Mouse (Mus musculus): ENCODE measurements at regions not wholly inside any gene's neighbourhood (a gene's known extent, or its start where the extent isn't known, plus 50 kb on each side); places are given as distances from the start of the nearest gene placed in this dataset.

GRCm38 (mm10) chr2:48374302-48374701 lies 439.6 kb upstream of the Acvr2a start:
- Histone ChIP-seq H3K4me1 (no peaks in the 10 kb centered on the region), H3K36me3 (no peaks in the 10 kb centered on the region), H3K4me3 (no peak overlapping the region), H3K27ac (no peak overlapping the region), H3K9ac (no peak overlapping the region), H3K27me3 (replicated peaks) (no peaks in the 10 kb centered on the region), H3K9me3 (replicated peaks) (no peaks in the 10 kb centered on the region), H3K4me2 (no peak overlapping the region)
- WGBS (ENCODE audit: insufficient replicate concordance) = 34% methylated on average over 4 of the region's 4 CpGs
- no peak for ATAC-seq

GRCm38 (mm10) chr2:48378160-48378559 lies 435.7 kb upstream of the Acvr2a start:
- no peak overlapping the region for H3K9ac ChIP-seq
- WGBS (ENCODE audit: insufficient replicate concordance) = 58% methylated on average over 1 of the region's 1 CpGs
- H3K9me3 ChIP-seq (replicated peaks) = no peaks in the 10 kb centered on the region
- H3K27ac ChIP-seq = no peak overlapping the region
- no peak overlapping the region for H3K4me2 ChIP-seq
- no peak for ATAC-seq
- H3K4me1 ChIP-seq = no peaks in the 10 kb centered on the region
- H3K27me3 ChIP-seq (replicated peaks) = no peaks in the 10 kb centered on the region
- no peak overlapping the region for H3K4me3 ChIP-seq
- no peaks in the 10 kb centered on the region for H3K36me3 ChIP-seq

- Histone ChIP-seq H3K4me1 (no peaks in the 10 kb centered on the region), H3K9ac (no peak overlapping the region), H3K27ac (no peak overlapping the region), H3K27me3 (replicated peaks) (no peaks in the 10 kb centered on the region), H3K9me3 (replicated peaks) (no peaks in the 10 kb centered on the region), H3K4me3 (no peak overlapping the region), H3K4me2 (no peak overlapping the region), H3K36me3 (no peaks in the 10 kb centered on the region)
- ATAC-seq = no peak
- WGBS (ENCODE audit: insufficient replicate concordance) = 56% methylated on average over 2 of the region's 2 CpGs
Observed at GRCm38 (mm10) chr2:48378749-48379148, 435.2 kb upstream of the Acvr2a start.

GRCm38 (mm10) chr2:48380140-48380539 lies 433.8 kb upstream of the Acvr2a start:
- Histone ChIP-seq H3K27me3 (replicated peaks) (no peaks in the 10 kb centered on the region), H3K9ac (no peak overlapping the region), H3K27ac (no peak overlapping the region), H3K4me3 (no peak overlapping the region), H3K4me1 (no peaks in the 10 kb centered on the region), H3K4me2 (no peak overlapping the region), H3K36me3 (no peaks in the 10 kb centered on the region), H3K9me3 (replicated peaks) (no peaks in the 10 kb centered on the region)
- no peak for ATAC-seq
- WGBS (ENCODE audit: insufficient replicate concordance) = 79% methylated on average over 5 of the region's 5 CpGs

- Histone ChIP-seq H3K27me3 (replicated peaks) (no peaks in the 10 kb centered on the region), H3K9me3 (replicated peaks) (no peaks in the 10 kb centered on the region), H3K27ac (no peak overlapping the region), H3K36me3 (no peaks in the 10 kb centered on the region), H3K9ac (no peak overlapping the region), H3K4me2 (no peak overlapping the region), H3K4me1 (no peaks in the 10 kb centered on the region), H3K4me3 (no peak overlapping the region)
- no peak for ATAC-seq
- WGBS (ENCODE audit: insufficient replicate concordance) = 46% methylated on average over 2 of the region's 2 CpGs
Observed at GRCm38 (mm10) chr2:48380786-48381185, 433.1 kb upstream of the Acvr2a start.

- Histone ChIP-seq H3K4me2 (no peak overlapping the region), H3K4me1 (no peaks in the 10 kb centered on the region), H3K36me3 (no peaks in the 10 kb centered on the region), H3K4me3 (no peak overlapping the region), H3K27ac (no peak overlapping the region), H3K9ac (no peak overlapping the region), H3K9me3 (replicated peaks) (no peaks in the 10 kb centered on the region), H3K27me3 (replicated peaks) (no peaks in the 10 kb centered on the region)
- no peak for ATAC-seq
- 68% methylated on average over 14 of the region's 14 CpGs for WGBS (ENCODE audit: insufficient replicate concordance)
Observed at GRCm38 (mm10) chr2:48381481-48382075, 432.3 kb upstream of the Acvr2a start.

GRCm38 (mm10) chr2:48398504-48398903 lies 415.4 kb upstream of the Acvr2a start:
- Histone ChIP-seq H3K4me3 (no peak overlapping the region), H3K36me3 (no peaks in the 10 kb centered on the region), H3K27ac (no peak overlapping the region), H3K4me1 (no peaks in the 10 kb centered on the region), H3K9ac (no peak overlapping the region), H3K9me3 (replicated peaks) (no peaks in the 10 kb centered on the region), H3K4me2 (no peak overlapping the region), H3K27me3 (replicated peaks) (no peaks in the 10 kb centered on the region)
- WGBS (ENCODE audit: insufficient replicate concordance) = 69% methylated on average over 1 of the region's 1 CpGs
- no peak for ATAC-seq

GRCm38 (mm10) chr2:48399191-48399590 lies 414.7 kb upstream of the Acvr2a start:
- H3K27ac ChIP-seq = no peak overlapping the region
- WGBS (ENCODE audit: insufficient replicate concordance) = 53% methylated on average over 1 of the region's 1 CpGs
- H3K9me3 ChIP-seq (replicated peaks) = no peaks in the 10 kb centered on the region
- H3K27me3 ChIP-seq (replicated peaks) = no peaks in the 10 kb centered on the region
- H3K9ac ChIP-seq = no peak overlapping the region
- H3K36me3 ChIP-seq = no peaks in the 10 kb centered on the region
- H3K4me3 ChIP-seq = no peak overlapping the region
- ATAC-seq = peak; percentile 59; the same call in 1 of the 2 replicates
- no peak overlapping the region for H3K4me2 ChIP-seq
- H3K4me1 ChIP-seq = no peaks in the 10 kb centered on the region

GRCm38 (mm10) chr2:48402813-48403212 lies 411.1 kb upstream of the Acvr2a start:
- Histone ChIP-seq H3K27me3 (replicated peaks) (no peaks in the 10 kb centered on the region), H3K36me3 (no peaks in the 10 kb centered on the region), H3K4me1 (no peaks in the 10 kb centered on the region), H3K9ac (no peak overlapping the region), H3K27ac (no peak overlapping the region), H3K4me2 (no peak overlapping the region), H3K4me3 (no peak overlapping the region), H3K9me3 (replicated peaks) (no peaks in the 10 kb centered on the region)
- 46% methylated on average over 2 of the region's 2 CpGs for WGBS (ENCODE audit: insufficient replicate concordance)
- no peak for ATAC-seq

- no peak for ATAC-seq
- Histone ChIP-seq H3K4me1 (no peaks in the 10 kb centered on the region), H3K27me3 (replicated peaks) (no peaks in the 10 kb centered on the region), H3K4me3 (no peak overlapping the region), H3K4me2 (no peak overlapping the region), H3K9me3 (replicated peaks) (no peaks in the 10 kb centered on the region), H3K36me3 (no peaks in the 10 kb centered on the region), H3K27ac (no peak overlapping the region), H3K9ac (no peak overlapping the region)
- 52% methylated on average over 3 of the region's 3 CpGs for WGBS (ENCODE audit: insufficient replicate concordance)
Observed at GRCm38 (mm10) chr2:48404460-48404859, 409.4 kb upstream of the Acvr2a start.

- no peak for ATAC-seq
- Histone ChIP-seq H3K27me3 (replicated peaks) (no peaks in the 10 kb centered on the region), H3K27ac (no peak overlapping the region), H3K9me3 (replicated peaks) (no peaks in the 10 kb centered on the region), H3K4me3 (no peak overlapping the region), H3K9ac (no peak overlapping the region), H3K4me2 (no peak overlapping the region), H3K4me1 (no peaks in the 10 kb centered on the region), H3K36me3 (no peaks in the 10 kb centered on the region)
- 72% methylated on average over 5 of the region's 5 CpGs for WGBS (ENCODE audit: insufficient replicate concordance)
Observed at GRCm38 (mm10) chr2:48407876-48408275, 406.0 kb upstream of the Acvr2a start.

GRCm38 (mm10) chr2:48409876-48410275 lies 404.0 kb upstream of the Acvr2a start:
- 61% methylated on average over 4 of the region's 4 CpGs for WGBS (ENCODE audit: insufficient replicate concordance)
- H3K9ac ChIP-seq = no peak overlapping the region
- H3K36me3 ChIP-seq = no peaks in the 10 kb centered on the region
- H3K4me3 ChIP-seq = no peak overlapping the region
- no peaks in the 10 kb centered on the region for H3K27me3 ChIP-seq (replicated peaks)
- no peak for ATAC-seq
- no peak overlapping the region for H3K4me2 ChIP-seq
- no peaks in the 10 kb centered on the region for H3K9me3 ChIP-seq (replicated peaks)
- no peak overlapping the region for H3K27ac ChIP-seq
- H3K4me1 ChIP-seq = no peaks in the 10 kb centered on the region

- H3K9ac ChIP-seq = no peak overlapping the region
- H3K4me1 ChIP-seq = no peaks in the 10 kb centered on the region
- H3K9me3 ChIP-seq (replicated peaks) = no peaks in the 10 kb centered on the region
- H3K4me3 ChIP-seq = no peak overlapping the region
- H3K27me3 ChIP-seq (replicated peaks) = no peaks in the 10 kb centered on the region
- H3K27ac ChIP-seq = no peak overlapping the region
- no peak overlapping the region for H3K4me2 ChIP-seq
- H3K36me3 ChIP-seq = no peaks in the 10 kb centered on the region
- WGBS (ENCODE audit: insufficient replicate concordance) = 75% methylated on average over 1 of the region's 1 CpGs
- no peak for ATAC-seq
Observed at GRCm38 (mm10) chr2:48411392-48411791, 402.5 kb upstream of the Acvr2a start.

All from liver, embryonic 12.5 days (tissue).